Mouse (Mus musculus): ENCODE measurements around the gene Hebp1. TPM values are rescaled to one million over a fixed set of nuclear protein-coding genes. Genes with fewer than 3 reads are reported as not detected.
A peak's percentile ranks its signal among the peaks of the same experiment; 100 is the strongest.

Hebp1 gene
- total RNA-seq, 2 experiments from 2014 or later: 84.3 to 93.4 TPM

DNA sequence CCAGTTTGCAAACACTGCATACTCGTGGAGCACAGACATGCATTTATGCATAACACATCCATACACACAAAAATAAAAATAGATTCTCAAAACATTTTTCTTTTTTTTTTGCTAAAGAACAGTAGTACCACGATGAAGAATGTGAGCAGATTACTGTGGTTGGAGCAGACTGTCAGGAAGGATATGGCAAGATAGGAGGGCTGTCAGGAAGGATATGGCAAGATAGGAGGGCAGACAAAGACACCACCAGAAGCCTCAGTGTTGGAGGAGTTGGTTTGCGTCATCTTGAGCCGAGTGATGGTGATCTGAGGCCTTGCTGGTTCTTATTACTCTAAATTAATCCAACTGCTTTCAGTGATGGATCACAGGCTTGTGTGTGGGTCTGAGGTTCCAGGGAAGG lies 35.0 kb downstream of the Hebp1 start:
- no peak for DNase-seq (ENCODE audit: low spot score in 2 of 2)

GRCm38 (mm10) chr6:135162311-135162710 lies 35.5 kb downstream of the Hebp1 start:
- no peak for DNase-seq (ENCODE audit: low spot score in 2 of 2)

- no peak for DNase-seq (ENCODE audit: low spot score in 2 of 2)
These were observed 36.5 kb downstream of the Hebp1 start for GRCm38 (mm10) chr6:135161356-135161755.

DNA sequence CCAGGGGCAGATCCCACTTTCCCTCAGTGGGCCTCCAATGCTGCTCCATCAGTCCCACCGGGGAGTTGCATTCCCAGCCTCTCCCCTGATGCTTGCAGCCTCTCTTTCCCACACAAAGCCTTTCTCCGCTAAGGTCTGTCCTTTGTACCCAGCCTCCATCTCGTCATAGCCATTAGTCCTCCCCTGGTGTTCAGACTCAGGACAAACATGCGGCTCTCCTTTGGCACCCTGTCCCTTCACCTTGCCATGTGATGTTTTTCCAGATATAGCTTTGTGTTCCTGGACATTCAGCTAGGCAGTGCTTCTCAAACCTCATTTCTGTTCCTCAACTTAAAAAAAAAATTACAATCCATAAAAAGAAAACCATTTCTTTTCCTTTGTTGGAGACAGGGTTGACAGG lies 39.3 kb downstream of the Hebp1 start:
- no peak for DNase-seq (ENCODE audit: low spot score in 2 of 2)

GRCm38 (mm10) chr6:135157496-135157895 lies 40.3 kb downstream of the Hebp1 start:
- DNase-seq (ENCODE audit: low spot score in 2 of 2): no peak

DNA sequence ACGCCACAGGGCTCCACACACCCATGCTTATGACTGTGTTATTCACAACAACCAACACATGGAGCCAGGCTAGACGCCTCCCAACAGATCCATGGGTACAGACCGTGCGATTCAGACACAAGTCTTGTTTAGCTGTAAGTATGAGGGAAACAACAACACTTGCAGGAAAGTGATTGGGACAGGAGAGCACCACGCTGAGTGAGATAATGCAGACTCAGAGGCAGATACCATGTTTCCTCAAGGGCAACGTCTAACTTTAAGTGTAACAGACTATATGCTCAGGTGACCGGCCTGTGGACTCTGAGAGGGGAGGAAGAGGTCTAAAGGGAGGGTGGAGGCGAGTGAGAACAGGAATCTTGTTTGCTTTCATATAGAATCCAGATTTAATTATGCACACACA lies 41.2 kb downstream of the Hebp1 start:
- DNase-seq (ENCODE audit: low spot score in 2 of 2): peak in 1 of 2 experiments; percentile 45

- DNase-seq (ENCODE audit: low spot score in 2 of 2): no peak
These were observed 44.1 kb downstream of the Hebp1 start for GRCm38 (mm10) chr6:135153719-135154118.

DNA sequence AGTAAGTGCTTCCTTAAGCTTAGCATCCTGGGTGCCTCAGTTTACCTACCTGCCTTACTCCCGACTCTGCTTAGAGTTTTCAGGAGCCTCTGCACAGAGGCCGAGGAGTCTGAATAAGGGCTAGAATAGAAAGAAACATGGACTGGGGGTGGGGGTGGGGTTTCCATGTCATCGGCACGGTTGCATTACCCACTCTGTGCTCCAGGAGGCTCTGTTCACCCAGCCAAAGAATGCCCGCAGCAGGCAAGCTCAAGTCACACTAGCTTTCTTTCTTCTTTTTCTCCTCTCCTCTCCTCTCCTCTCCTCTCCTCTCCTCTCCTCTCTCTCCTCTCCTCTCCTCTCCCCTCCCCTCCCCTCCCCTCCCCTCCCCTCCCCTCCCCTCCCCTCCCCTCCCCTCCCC lies 47.5 kb downstream of the Hebp1 start:
- peak in 1 of 2 experiments; percentile 50 for DNase-seq (ENCODE audit: low spot score in 2 of 2)

DNA sequence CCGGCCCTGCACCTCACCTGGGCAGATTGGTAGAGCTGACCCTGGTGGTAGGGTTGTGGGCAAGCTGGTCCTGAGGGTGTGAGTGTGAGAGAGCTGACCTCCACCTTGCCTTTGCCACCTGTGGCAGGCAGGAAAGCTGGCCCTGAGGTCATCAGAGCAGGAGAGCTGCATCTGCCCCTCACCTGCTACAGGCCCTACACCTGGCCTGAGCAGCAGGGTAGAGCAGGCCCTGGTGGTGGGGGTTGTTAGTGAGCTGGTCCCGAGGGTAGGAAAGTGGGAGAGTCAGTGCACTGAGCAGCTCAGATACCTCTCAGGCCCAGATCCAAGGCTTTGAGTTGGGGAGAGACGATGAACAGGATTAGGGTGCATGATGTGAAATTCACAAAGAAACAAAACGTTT lies 48.1 kb downstream of the Hebp1 start:
- no peak for DNase-seq (ENCODE audit: low spot score in 2 of 2)

GRCm38 (mm10) chr6:135149175-135149574 lies 48.6 kb downstream of the Hebp1 start:
- no peak for DNase-seq (ENCODE audit: low spot score in 2 of 2)

DNA sequence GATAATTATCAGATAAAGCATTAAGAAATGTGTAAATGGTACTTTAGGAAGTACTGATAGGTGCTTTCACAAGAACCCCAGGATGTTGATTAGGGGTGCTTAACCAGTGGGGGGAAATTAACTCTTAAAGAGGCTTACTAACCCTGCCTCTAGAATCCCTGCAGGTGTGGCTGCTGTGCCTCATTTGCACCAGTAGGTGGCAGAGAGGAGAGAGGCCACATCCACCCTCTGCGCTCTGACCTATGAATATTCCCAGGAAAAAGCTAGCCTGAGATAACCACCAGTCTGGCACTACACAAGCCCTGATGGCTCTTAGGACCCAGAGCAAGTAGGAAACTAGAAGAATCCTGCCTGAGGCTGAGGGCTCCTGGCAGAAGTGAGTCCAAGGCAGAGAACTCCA lies 49.3 kb downstream of the Hebp1 start:
- DNase-seq (ENCODE audit: low spot score in 2 of 2): no peak

GRCm38 (mm10) chr6:135145976-135146375 lies 51.8 kb downstream of the Hebp1 start:
- no peak for DNase-seq (ENCODE audit: low spot score in 2 of 2)

DNA sequence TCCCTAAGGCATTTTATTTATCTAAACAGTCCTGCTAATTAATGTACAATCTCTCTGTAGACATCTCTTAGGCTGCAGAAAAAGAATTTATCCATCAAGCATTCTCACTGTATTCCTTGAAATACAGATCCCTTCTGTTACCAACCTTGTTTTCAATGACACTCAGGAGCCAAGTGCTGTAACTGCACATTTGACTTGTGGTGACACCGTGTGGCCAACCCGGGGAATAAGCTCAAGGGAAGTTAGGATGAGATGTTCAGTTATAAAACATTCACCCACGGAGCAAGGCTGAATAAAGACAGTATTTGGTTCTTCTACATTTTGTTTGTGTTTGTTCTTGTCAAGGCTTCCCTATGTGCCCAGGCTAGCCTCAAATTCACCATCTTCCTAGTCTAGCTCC lies 53.3 kb downstream of the Hebp1 start:
- peak in 1 of 2 experiments; percentile 59 for DNase-seq (ENCODE audit: low spot score in 2 of 2)

DNA sequence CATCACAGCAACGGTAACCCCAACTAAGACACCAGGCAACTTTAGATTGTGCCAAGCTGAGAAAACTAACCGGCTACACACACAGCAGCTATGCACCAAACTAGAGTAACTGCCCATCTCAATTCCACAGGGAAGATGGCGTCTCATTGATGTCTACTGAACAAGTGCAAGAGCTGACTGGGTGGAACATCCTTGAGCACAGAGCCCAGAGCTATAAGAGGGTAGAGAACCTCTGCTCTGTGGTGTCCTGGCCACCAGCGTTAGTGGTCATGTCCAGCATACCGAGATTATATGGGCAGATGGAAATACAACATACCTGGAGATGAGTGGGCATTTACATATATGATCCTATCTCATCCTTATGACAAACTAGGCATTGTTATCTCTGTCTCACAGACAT lies 54.7 kb downstream of the Hebp1 start:
- DNase-seq (ENCODE audit: low spot score in 2 of 2): no peak

DNA sequence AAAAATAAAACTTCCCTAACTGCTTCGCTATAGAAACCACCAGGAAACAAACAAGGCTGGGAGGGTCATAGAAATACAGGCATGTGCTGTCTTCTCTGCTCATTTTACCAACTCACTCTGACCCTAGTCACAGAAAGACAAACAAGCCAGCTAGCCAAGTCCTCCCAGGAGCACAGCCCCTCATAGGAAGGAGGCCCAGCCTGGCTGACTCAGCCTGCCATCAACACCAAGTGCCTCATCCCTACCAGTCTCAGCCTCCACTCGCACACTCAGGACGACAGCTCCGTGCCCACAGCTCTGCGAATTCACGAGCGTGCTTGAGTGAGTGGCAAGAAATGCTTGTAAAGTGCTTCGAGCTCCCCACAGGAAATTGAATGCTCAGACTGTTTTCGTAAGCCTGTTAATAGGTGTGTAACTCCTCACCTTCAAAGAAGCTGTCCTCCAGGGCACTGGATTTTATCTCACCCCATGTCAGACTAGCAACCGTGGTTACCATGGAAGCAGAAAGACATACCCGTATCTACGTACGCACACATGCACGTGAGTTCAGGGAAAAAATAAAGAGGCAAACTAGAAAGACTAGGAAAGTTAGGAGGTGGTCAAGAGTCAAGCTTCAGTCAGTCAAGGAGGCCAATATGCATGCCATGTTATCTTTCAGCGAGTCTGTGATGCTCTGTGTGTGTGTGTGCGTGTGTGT lies 56.2 kb downstream of the Hebp1 start:
- DNase-seq (ENCODE audit: low spot score in 2 of 2): no peak

DNA sequence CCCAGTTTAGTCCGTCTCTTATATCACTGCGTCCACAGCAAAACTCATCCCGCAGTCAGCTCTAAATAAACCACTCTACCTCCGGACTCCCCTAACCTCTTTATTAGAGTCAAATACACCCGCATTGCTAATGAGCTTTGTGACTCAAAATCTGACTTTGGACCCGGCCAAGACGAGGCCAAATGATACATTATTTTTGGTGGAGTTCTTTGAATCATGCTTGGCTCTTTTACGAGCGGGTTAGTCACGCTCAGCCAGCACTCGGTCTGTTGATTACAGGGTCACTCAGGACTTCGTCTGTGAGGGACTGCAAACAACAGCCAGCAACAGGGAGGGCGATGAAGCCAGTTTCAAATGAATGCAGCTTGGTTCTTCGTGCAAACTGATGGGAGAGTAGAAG lies 59.1 kb downstream of the Hebp1 start:
- DNase-seq (ENCODE audit: low spot score in 2 of 2): no peak

- no peak for DNase-seq (ENCODE audit: low spot score in 2 of 2)
These were observed 59.6 kb downstream of the Hebp1 start for GRCm38 (mm10) chr6:135138207-135138606.

DNA sequence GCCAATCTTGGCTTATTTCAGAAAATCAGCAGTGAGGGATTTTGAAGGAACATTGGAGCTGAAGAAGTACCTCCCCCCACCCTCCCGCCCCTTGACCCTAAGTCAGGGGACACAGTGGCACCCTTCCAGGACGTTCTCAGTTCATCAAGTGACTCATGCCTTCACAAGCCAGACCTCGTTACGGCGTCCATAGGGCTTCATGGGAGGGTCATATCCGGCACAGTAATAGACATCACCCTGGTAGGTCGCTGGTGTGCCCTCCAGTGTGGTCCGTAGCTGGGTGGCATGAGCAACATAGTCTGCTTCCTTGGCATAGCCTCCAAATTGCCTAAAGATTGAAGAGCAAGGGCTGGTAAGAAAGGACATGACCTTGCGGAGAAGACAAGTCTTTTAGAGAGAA lies 60.1 kb downstream of the Hebp1 start:
- no peak for DNase-seq (ENCODE audit: low spot score in 2 of 2)

- DNase-seq (ENCODE audit: low spot score in 2 of 2): no peak
These were observed 61.2 kb downstream of the Hebp1 start for GRCm38 (mm10) chr6:135136439-135137161.

DNA sequence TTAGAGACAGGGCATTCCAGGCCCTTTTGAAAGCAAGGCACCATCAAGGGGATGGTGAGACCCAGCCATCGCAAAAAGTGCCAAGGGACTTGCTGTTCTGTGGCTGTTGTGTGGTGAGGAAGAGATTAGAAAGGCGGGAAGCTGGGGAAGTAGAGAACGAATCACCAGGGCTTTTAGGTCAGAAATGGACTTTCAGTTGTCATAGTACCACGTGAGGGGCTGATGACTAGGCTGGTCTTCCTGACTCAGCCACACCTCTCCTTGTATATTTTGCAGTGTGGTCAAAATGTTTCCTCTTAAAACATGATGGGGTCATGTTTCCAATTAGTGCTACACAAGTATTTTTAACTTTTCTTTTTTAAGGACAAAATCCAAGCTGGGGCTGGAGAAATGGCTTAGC lies 62.1 kb downstream of the Hebp1 start:
- DNase-seq (ENCODE audit: low spot score in 2 of 2): no peak

GRCm38 (mm10) chr6:135133486-135133885 lies 64.3 kb downstream of the Hebp1 start:
- peak in 1 of 2 experiments; percentile 59 for DNase-seq (ENCODE audit: low spot score in 2 of 2)

- no peak for DNase-seq (ENCODE audit: low spot score in 2 of 2)
These were observed 64.7 kb downstream of the Hebp1 start for GRCm38 (mm10) chr6:135133086-135133485.

All from layer of hippocampus, adult 18-20 months (tissue).